Mouse (Mus musculus) kidney, embryonic 15.5 days (tissue): ENCODE results near the gene Pde11a. TPM values are rescaled to one million over a fixed set of nuclear protein-coding genes. Genes with fewer than 3 reads are reported as not detected.

Experiments
- ATAC-seq: fragments of 200-750 bp; cut with Nextera tagmentation; replicated peaks from 2 replicates; pipeline ENCODE4 v1.8.0; 2017; ENCODE audit warnings: moderate TSS enrichment; ENCODE audit not compliant: low FRiP score
- H3K27ac ChIP-seq: fragments of 300-500 bp; sonication (generic); 2 replicates; pipeline ENCODE4 v1.5.1; 2015; ENCODE audit warnings: mild to moderate bottlenecking, inconsistent platforms
- H3K27me3 ChIP-seq: fragments of 300-500 bp; sonication (generic); 2 replicates; pipeline ENCODE4 v1.6.1; 2015; ENCODE audit warnings: inconsistent platforms
- H3K36me3 ChIP-seq: fragments of 300-500 bp; sonication (generic); 2 replicates; pipeline ENCODE4 v1.6.1; 2015; ENCODE audit warnings: inconsistent platforms
- H3K4me1 ChIP-seq: fragments of 300-500 bp; sonication (generic); 2 replicates; pipeline ENCODE4 v1.6.1; 2015; ENCODE audit warnings: inconsistent platforms
- H3K4me2 ChIP-seq: fragments of 300-500 bp; sonication (generic); 2 replicates; pipeline ENCODE4 v1.6.1; 2015; ENCODE audit warnings: moderate library complexity, mild to moderate bottlenecking, inconsistent platforms
- H3K4me3 ChIP-seq: fragments of 300-500 bp; sonication (generic); replicated peaks from 2 replicates; pipeline ENCODE4 v1.5.1; 2015; ENCODE audit warnings: mild to moderate bottlenecking, inconsistent platforms
- H3K9ac ChIP-seq: fragments of 300-500 bp; sonication (generic); 2 replicates; pipeline ENCODE4 v1.6.1; 2015; ENCODE audit warnings: mild to moderate bottlenecking, inconsistent platforms
- H3K9me3 ChIP-seq: fragments of 300-500 bp; sonication (generic); replicated peaks from 2 replicates; pipeline ENCODE4 v1.6.1; 2016; ENCODE audit warnings: inconsistent platforms
- WGBS: fragments of 180-500 bp; shearing (Covaris S2); methylation state at CpG from one replicate; pipeline ENCODE4 v1.1.7; 2015; ENCODE audit warnings: mixed read lengths; 5-methylcytosine and 5-hydroxymethylcytosine counted together
- polyA plus RNA-seq: library from polyadenylated mRNA; unstranded; fragments of >200 nt; fragmentation: Nextera tagmentation; extraction: Ambion mirVana; gene quantifications from 2 replicates; pipeline ENCODE4 v1.2.1, GENCODE M21; 2015

Pde11a gene
- polyA plus RNA-seq, 1 experiment from 2014 or later = 1.9 TPM

- Histone ChIP-seq H3K4me3 (no peak overlapping the region), H3K4me1 (no peaks in the 10 kb centered on the region), H3K4me2 (no peak overlapping the region), H3K27ac (no peak overlapping the region), H3K27me3 (no peaks in the 10 kb centered on the region), H3K9ac (no peak overlapping the region), H3K36me3 (no peaks in the 10 kb centered on the region), H3K9me3 (0 out of 2 replicates have a peak, but pooled peaks cover 3% of the 10 kb centered on the region)
- 74% methylated on average over 4 of the region's 4 CpGs for WGBS
- no peak for ATAC-seq
These were observed 52.3 kb downstream of the Pde11a start for GRCm38 (mm10) chr2:76286288-76286740.

- 81% methylated on average over 3 of the region's 3 CpGs for WGBS
- no peak for ATAC-seq
- H3K4me2 ChIP-seq = no peak overlapping the region
- no peak overlapping the region for H3K4me3 ChIP-seq
- no peaks in the 10 kb centered on the region for H3K4me1 ChIP-seq
- H3K27me3 ChIP-seq = no peaks in the 10 kb centered on the region
- 0 out of 2 replicates have a peak, but pooled peaks cover 3% of the 10 kb centered on the region for H3K9me3 ChIP-seq
- H3K27ac ChIP-seq = no peak overlapping the region
- no peak overlapping the region for H3K9ac ChIP-seq
- no peaks in the 10 kb centered on the region for H3K36me3 ChIP-seq
These were observed 53.4 kb downstream of the Pde11a start for GRCm38 (mm10) chr2:76285150-76285549.

- 0 out of 2 replicates have a peak, but pooled peaks cover 2% of the 10 kb centered on the region for H3K9me3 ChIP-seq
- WGBS = 86% methylated on average over 6 of the region's 6 CpGs
- H3K4me3 ChIP-seq = no peak overlapping the region
- no peak overlapping the region for H3K9ac ChIP-seq
- no peaks in the 10 kb centered on the region for H3K27me3 ChIP-seq
- H3K4me1 ChIP-seq = no peaks in the 10 kb centered on the region
- H3K27ac ChIP-seq = no peak overlapping the region
- no peak for ATAC-seq
- H3K36me3 ChIP-seq = no peaks in the 10 kb centered on the region
- H3K4me2 ChIP-seq = no peak overlapping the region
These were observed 55.0 kb downstream of the Pde11a start for GRCm38 (mm10) chr2:76283378-76284132.

GRCm38 (mm10) chr2:76269494-76269893, 69.1 kb downstream of the Pde11a start:
- Histone ChIP-seq H3K4me3 (no peak overlapping the region), H3K27me3 (no peaks in the 10 kb centered on the region), H3K4me1 (no peaks in the 10 kb centered on the region), H3K9me3 (no peaks in the 10 kb centered on the region), H3K4me2 (no peak overlapping the region), H3K36me3 (no peaks in the 10 kb centered on the region), H3K9ac (no peak overlapping the region), H3K27ac (no peak overlapping the region)
- WGBS = 68% methylated on average over 1 of the region's 1 CpGs
- ATAC-seq = no peak

- Histone ChIP-seq H3K36me3 (no peaks in the 10 kb centered on the region), H3K9ac (no peak overlapping the region), H3K4me2 (no peak overlapping the region), H3K4me1 (no peaks in the 10 kb centered on the region), H3K9me3 (no peaks in the 10 kb centered on the region), H3K27ac (no peak overlapping the region), H3K27me3 (no peaks in the 10 kb centered on the region), H3K4me3 (no peak overlapping the region)
- 95% methylated on average over 6 of the region's 6 CpGs for WGBS
- no peak for ATAC-seq
These were observed 71.2 kb downstream of the Pde11a start for GRCm38 (mm10) chr2:76267335-76267734.

- no peak overlapping the region for H3K4me3 ChIP-seq
- WGBS = 89% methylated on average over 10 of the region's 10 CpGs
- ATAC-seq = no peak
These were observed 72.0 kb downstream of the Pde11a start for GRCm38 (mm10) chr2:76266622-76267021.

GRCm38 (mm10) chr2:76264258-76264657, 74.3 kb downstream of the Pde11a start:
- no peak overlapping the region for H3K4me2 ChIP-seq
- ATAC-seq = no peak
- H3K9me3 ChIP-seq = no peaks in the 10 kb centered on the region
- H3K27ac ChIP-seq = no peak overlapping the region
- no peaks in the 10 kb centered on the region for H3K27me3 ChIP-seq
- no peaks in the 10 kb centered on the region for H3K4me1 ChIP-seq
- no peaks in the 10 kb centered on the region for H3K36me3 ChIP-seq
- H3K4me3 ChIP-seq = no peak overlapping the region
- WGBS = 63% methylated on average over 10 of the region's 10 CpGs
- no peak overlapping the region for H3K9ac ChIP-seq

More at GRCm38 (mm10) chr2:76266622-76267021, 72.0 kb downstream of the Pde11a start:
- Histone ChIP-seq H3K27ac (no peak overlapping the region), H3K36me3 (no peaks in the 10 kb centered on the region), H3K9me3 (no peaks in the 10 kb centered on the region), H3K4me2 (no peak overlapping the region), H3K27me3 (no peaks in the 10 kb centered on the region), H3K9ac (no peak overlapping the region), H3K4me1 (no peaks in the 10 kb centered on the region)

GRCm38 (mm10) chr2:76262661-76263060, 75.9 kb downstream of the Pde11a start:
- Histone ChIP-seq H3K9me3 (no peaks in the 10 kb centered on the region), H3K27ac (no peak overlapping the region), H3K36me3 (no peaks in the 10 kb centered on the region), H3K27me3 (no peaks in the 10 kb centered on the region), H3K4me2 (no peak overlapping the region), H3K4me1 (no peaks in the 10 kb centered on the region), H3K9ac (no peak overlapping the region), H3K4me3 (no peak overlapping the region)
- no peak for ATAC-seq
- WGBS = 55% methylated on average over 10 of the region's 10 CpGs

GRCm38 (mm10) chr2:76254833-76255232, 83.7 kb downstream of the Pde11a start:
- no peak overlapping the region for H3K4me2 ChIP-seq
- no peak overlapping the region for H3K4me3 ChIP-seq
- H3K4me1 ChIP-seq = no peaks in the 10 kb centered on the region
- H3K9ac ChIP-seq = no peak overlapping the region
- 52% methylated on average over 6 of the region's 6 CpGs for WGBS
- no peak overlapping the region for H3K27ac ChIP-seq
- ATAC-seq = no peak
- no peaks in the 10 kb centered on the region for H3K36me3 ChIP-seq
- no peaks in the 10 kb centered on the region for H3K27me3 ChIP-seq
- no peaks in the 10 kb centered on the region for H3K9me3 ChIP-seq

- no peak for ATAC-seq
- Histone ChIP-seq H3K4me1 (peaks cover 6% of the 10 kb centered on the region), H3K9ac (no peak overlapping the region), H3K4me2 (no peak overlapping the region), H3K4me3 (no peak overlapping the region), H3K27me3 (no peaks in the 10 kb centered on the region), H3K9me3 (no peaks in the 10 kb centered on the region), H3K27ac (no peak overlapping the region), H3K36me3 (no peaks in the 10 kb centered on the region)
- 66% methylated on average over 10 of the region's 10 CpGs for WGBS
These were observed 87.2 kb downstream of the Pde11a start for GRCm38 (mm10) chr2:76251379-76251778.

GRCm38 (mm10) chr2:76248242-76248641, 90.3 kb downstream of the Pde11a start:
- no peak overlapping the region for H3K4me3 ChIP-seq
- peak; percentile 83 for ATAC-seq
- no peaks in the 10 kb centered on the region for H3K27me3 ChIP-seq
- H3K27ac ChIP-seq = no peak overlapping the region
- peak overlapping the region; percentile 36 for H3K4me2 ChIP-seq
- peaks cover 6% of the 10 kb centered on the region for H3K4me1 ChIP-seq
- no peaks in the 10 kb centered on the region for H3K9me3 ChIP-seq
- WGBS = 24% methylated on average over 10 of the region's 10 CpGs
- no peak overlapping the region for H3K9ac ChIP-seq
- no peaks in the 10 kb centered on the region for H3K36me3 ChIP-seq

- no peak for ATAC-seq
- Histone ChIP-seq H3K4me3 (no peak overlapping the region), H3K27me3 (no peaks in the 10 kb centered on the region), H3K4me1 (no peaks in the 10 kb centered on the region), H3K9me3 (no peaks in the 10 kb centered on the region), H3K27ac (no peak overlapping the region), H3K9ac (no peak overlapping the region), H3K36me3 (no peaks in the 10 kb centered on the region), H3K4me2 (no peak overlapping the region)
- 89% methylated on average over 2 of the region's 2 CpGs for WGBS
These were observed 99.4 kb downstream of the Pde11a start for GRCm38 (mm10) chr2:76239175-76239574.

GRCm38 (mm10) chr2:76238496-76238895, 100.1 kb downstream of the Pde11a start:
- no peak overlapping the region for H3K4me3 ChIP-seq
- no peaks in the 10 kb centered on the region for H3K4me1 ChIP-seq
- 79% methylated on average over 3 of the region's 3 CpGs for WGBS
- no peaks in the 10 kb centered on the region for H3K36me3 ChIP-seq
- no peak overlapping the region for H3K4me2 ChIP-seq
- H3K27ac ChIP-seq = no peak overlapping the region
- no peak for ATAC-seq
- H3K9me3 ChIP-seq = no peaks in the 10 kb centered on the region
- no peak overlapping the region for H3K9ac ChIP-seq
- no peaks in the 10 kb centered on the region for H3K27me3 ChIP-seq
